Mouse (Mus musculus) layer of hippocampus, adult 8-10 months (tissue): ENCODE measurements around the gene Bmpr1a. TPM values are rescaled to one million over a fixed set of nuclear protein-coding genes. Genes with fewer than 3 reads are reported as not detected.
"Not testable (repeated sequence)": the region's sequence is repeated elsewhere in the genome, so short reads cannot be mapped to it uniquely, and the experiment has no call there.

ENCODE experiments used
- DNase-seq, 2 experiments: peaks; one replicate each; pipeline ENCODE4 v3.0.0; 2022; ENCODE audit warnings: low spot score in 2 of 2
- total RNA-seq, 4 experiments: library from RNA; stranded (reverse); gene quantifications; 2 replicates each; pipeline ENCODE4 v1.2.4; 2022

Bmpr1a gene
- total RNA-seq, 4 experiments from 2014 or later, result 35.9 to 42.7 (median 37.0) TPM

- DNase-seq, result no peak
Observed at GRCm38 (mm10) chr14:34450451-34450850, 52.7 kb downstream of the Bmpr1a start.

GRCm38 (mm10) chr14:34449807-34450206, 53.3 kb downstream of the Bmpr1a start:
- no peak for DNase-seq

- no peak for DNase-seq
Observed at GRCm38 (mm10) chr14:34448398-34448797, 54.7 kb downstream of the Bmpr1a start.

DNA sequence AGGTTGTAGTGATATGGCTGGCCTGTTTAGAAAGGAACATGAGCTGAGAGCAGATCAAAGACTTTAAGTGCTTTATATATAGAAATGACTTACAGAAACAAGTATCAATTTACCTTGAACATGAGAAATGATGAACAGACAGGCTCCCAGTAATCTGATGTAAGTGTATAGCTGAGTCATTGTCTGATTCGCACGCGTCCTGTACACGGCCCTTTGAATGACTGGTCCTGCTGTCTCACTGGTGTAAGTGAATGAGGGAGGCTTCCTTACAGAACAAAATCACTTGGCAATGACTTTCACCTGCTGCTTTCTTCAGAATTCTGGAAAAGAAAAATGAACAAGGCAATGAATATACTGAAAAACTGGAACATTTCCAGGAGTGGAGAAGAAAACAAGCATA, 55.5 kb downstream of the Bmpr1a start:
- DNase-seq, result no peak

- DNase-seq, result no peak
Observed at GRCm38 (mm10) chr14:34446624-34447023, 56.5 kb downstream of the Bmpr1a start.

DNA sequence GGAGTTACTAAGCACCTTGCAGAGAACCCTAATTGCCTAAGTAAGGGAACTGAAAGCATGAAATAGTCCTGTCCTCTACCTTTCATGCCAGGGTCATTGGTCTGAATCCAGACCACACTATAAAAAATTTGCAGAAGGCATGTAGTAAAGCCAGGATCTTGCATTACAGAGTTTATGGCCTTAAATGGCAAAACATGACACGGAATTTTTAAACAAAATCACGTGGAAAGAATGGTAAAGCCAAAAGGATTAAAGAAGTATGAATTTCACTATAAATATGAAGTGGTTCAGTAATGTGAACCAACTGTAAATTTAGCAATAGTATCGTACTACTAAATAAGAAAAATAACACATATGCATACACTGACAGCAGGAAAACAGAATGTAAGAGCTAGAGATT, 57.8 kb downstream of the Bmpr1a start:
- no peak for DNase-seq

DNA sequence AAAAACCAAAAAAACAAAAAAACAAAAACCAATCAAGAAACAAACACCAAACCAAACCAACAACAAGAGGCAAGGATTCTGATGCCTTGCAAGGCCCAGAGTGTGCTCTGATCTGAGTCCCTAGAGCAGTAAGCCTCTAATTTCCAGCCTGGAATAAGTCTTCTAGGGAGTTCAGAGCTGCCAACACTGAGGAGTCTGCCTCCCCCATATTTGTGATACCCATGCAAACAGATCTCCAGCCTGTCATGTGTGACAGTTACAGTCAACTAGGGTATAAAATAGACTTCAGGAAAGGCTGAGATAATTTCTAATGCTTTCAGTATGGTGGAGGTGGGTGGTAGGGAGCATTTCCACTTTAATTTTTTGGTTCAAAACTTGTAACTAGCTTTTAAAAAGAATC, 58.2 kb downstream of the Bmpr1a start:
- no peak for DNase-seq

- DNase-seq, result no peak
Observed at GRCm38 (mm10) chr14:34444368-34444767, 58.8 kb downstream of the Bmpr1a start.

- no peak for DNase-seq
Observed at GRCm38 (mm10) chr14:34442531-34442930, 60.6 kb downstream of the Bmpr1a start.

DNA sequence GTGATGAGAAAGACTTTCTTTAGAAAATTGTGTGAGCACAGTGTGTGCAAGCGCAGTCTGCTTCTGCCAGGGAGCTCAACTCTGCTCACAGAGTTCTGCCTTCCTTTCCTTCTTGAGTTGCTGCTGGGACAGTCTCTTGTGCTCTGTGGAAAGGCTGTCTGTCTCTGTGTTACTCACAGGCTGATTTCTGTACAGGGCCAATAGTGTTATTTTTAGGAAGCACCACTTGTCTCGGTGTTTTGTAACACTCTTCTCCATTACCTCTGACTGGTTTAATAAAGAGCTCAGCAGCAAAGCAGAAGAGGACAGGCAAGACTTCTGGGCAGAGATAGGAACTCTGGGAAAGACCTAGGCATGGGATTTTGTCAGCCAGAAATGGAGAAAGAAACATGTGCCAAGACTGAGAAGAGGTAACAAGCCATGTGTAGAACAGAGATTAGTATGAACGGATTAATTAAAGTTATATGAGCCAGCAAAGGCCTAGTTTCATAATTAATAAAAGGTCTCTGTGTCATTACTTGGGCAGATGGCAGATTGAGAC, 62.5 kb downstream of the Bmpr1a start:
- no peak for DNase-seq

GRCm38 (mm10) chr14:34429069-34429468, 74.1 kb downstream of the Bmpr1a start:
- DNase-seq, result no peak

GRCm38 (mm10) chr14:34428274-34428673, 74.9 kb downstream of the Bmpr1a start:
- DNase-seq, result no peak

GRCm38 (mm10) chr14:34421078-34421477, 82.1 kb downstream of the Bmpr1a start:
- DNase-seq, result no peak

- no peak for DNase-seq
Observed at GRCm38 (mm10) chr14:34417501-34417900, 85.6 kb downstream of the Bmpr1a start.

GRCm38 (mm10) chr14:34416946-34417345, 86.2 kb downstream of the Bmpr1a start:
- not testable (repeated sequence) for DNase-seq

DNA sequence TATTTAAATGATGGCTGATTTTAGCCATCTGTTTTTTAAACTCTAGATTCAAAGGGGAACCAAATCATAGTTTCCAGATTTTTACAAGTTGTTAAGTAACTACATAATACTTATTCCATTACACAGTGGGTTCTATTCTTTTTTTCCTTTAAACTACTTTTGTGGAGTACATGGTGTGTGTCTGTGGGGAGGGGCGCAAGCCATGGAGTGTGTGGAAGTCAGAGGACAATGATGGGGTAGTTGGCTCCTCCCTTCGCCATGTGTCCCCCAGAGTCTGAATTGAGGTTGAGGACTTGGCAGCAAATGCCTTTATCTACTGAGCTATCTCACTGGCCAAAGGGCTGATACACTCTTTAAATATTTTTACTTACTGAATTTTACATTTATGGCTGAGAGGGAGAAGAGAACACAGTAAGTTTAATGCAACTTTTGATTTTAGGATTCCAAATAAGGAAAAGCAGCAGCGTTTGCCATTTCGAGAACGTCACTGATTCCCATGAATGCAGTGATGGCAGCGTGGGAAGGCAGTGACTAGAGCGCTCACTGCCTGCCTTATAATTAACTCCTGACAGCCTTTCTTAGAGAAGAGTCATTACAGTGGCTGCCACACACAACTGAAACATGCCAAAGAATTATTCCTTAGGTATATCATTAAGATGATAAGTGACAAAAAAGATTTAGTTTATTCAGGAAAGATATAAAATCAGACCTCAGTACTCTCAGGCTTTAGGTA, 90.8 kb downstream of the Bmpr1a start:
- no peak for DNase-seq

- no peak for DNase-seq
Observed at GRCm38 (mm10) chr14:34410716-34411115, 92.4 kb downstream of the Bmpr1a start.

- no peak for DNase-seq
Observed at GRCm38 (mm10) chr14:34403424-34403823, 99.7 kb downstream of the Bmpr1a start.

DNA sequence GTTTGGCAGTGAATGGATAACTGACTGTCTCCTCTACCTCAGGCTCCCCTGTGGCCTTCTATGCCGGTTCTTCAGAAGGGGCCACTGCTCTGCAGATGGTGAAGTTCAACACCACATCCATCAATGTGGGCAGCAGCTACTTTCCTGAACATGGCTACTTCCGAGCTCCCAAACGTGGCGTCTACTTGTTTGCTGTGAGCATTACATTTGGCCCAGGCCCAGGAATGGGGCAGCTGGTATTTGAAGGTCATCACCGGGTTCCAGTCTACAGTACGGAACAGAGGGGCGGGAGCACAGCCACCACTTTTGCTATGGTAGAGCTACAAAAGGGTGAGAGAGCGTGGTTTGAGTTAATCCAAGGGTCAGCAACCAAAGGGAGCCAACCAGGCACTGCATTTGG, 100.3 kb downstream of the Bmpr1a start:
- DNase-seq, result no peak

- peak in 1 of 2 experiments; percentile 79 for DNase-seq
Observed at GRCm38 (mm10) chr14:34401135-34401534, 102.0 kb downstream of the Bmpr1a start.

DNA sequence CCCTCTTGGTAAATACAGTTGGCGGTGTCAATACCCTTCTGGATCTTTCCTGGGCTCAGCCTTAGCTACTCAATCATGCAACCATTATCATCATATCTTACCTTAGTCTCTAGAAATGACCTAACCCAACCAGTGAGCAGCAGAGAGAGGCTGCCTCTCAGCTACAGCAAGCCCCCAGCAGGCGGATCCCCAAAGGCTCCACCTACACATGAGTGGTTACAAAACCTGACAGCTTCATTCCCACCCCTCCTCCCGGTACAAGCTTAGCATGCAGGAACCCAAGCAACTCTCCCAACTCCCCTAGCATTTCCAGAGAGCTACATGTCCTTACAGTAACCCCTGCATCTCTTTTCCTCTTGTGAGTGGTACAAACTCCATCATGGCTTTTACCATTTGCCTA, 103.1 kb downstream of the Bmpr1a start:
- no peak for DNase-seq

DNA sequence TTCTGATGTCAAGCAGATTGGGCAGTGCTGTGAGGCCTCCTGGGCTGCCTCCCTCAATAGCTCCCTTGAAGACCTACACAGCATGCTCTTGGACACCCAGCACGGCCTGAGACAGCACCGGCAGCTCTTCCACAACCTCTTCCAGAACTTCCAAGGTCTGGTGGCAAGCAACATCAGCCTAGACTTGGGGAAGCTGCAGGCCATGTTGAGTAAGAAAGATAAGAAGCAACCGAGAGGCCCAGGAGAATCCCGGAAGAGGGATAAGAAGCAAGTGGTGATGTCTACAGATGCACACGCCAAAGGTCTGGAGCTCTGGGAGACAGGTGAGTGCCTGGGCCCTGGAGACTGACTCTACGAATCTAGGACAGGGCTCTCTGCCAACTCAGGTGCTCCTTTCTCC, 103.8 kb downstream of the Bmpr1a start:
- DNase-seq, result no peak

DNA sequence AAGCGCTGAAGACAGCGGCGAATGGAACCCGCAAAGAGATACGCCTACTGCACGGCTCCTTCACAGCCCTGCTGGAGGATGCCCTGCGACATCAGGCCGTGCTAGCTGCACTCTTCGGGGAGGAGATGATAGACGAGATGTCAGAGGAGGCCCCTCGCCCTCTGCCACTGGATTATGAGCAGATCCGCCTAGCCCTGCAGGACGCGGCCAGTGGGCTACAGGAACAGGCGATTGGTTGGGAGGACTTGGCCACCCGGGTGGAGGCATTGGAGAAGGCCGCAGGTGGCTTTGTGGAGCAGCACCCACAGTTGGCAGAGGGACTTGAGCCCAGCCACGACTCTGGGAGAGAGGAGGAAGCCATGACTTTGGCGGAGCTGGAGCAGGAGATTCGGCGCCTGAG, 104.2 kb downstream of the Bmpr1a start:
- DNase-seq, result no peak
